Mouse (Mus musculus): ENCODE measurements around the gene Sox3. TPM values are rescaled to one million over a fixed set of nuclear protein-coding genes. Genes with fewer than 3 reads are reported as not detected.

Gene Sox3
- total and polyA plus RNA-seq, 3 experiments, result not detected

DNA sequence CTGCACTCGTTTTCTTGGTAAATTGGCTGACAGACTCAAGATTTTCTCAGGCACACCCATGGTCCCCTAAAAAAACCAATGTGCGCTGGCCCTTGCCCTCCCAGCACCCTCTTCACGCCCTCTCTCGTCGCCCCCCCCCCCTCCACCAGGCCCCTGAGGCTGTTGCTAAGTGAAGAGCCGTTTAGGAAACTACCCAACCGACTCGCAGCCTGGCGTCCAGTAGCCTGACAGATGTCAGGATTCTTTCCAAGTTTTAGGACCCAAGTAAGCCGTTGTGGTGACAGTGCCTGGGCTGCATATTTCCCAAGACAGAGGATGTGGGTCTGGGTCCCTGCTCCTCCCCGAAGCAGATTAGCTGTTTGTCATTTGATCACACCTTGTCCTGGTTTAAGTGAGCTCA, 2.2 kb upstream of the Sox3 start:
- H3K27me3 ChIP-seq (replicated peaks), result no peaks in the 10 kb centered on the region
- H3K36me3 ChIP-seq (replicated peaks in 1 of 2; ENCODE audit: control insufficient read depth in 1 of 2, insufficient read depth in 1 of 2, low read length in 1 of 2), result no peaks in the 10 kb centered on the region
- no peak overlapping the region for H3K4me3 ChIP-seq (replicated peaks in 1 of 3; ENCODE audit: low read depth in 2 of 3, low read length in 2 of 3, poor library complexity in 1 of 3)
- in situ Hi-C loops (cut with MboI; ENCODE audit: low pct_ligation_motif_present, low pct_unique_long_range_greater_than_20kb, low sequenced_read_pairs) (no loop called here), dilution Hi-C loops (cut with MboI; ENCODE audit: extremely low pct_ligation_motif_present, extremely low pct_unique_long_range_greater_than_20kb, low sequenced_read_pairs) (no loop called here)
- peaks cover 33% of the 10 kb centered on the region for H3K9me3 ChIP-seq (replicated peaks; ENCODE audit: low read length)
- H3K4me1 ChIP-seq (ENCODE audit: control insufficient read depth in 1 of 2, insufficient read depth in 2 of 2), result no peaks in the 10 kb centered on the region
- no peak for DNase-seq (ENCODE audit: extremely low read depth)
- H3K79me2 ChIP-seq (replicated peaks; ENCODE audit: control insufficient read depth, extremely low read depth, insufficient read depth, poor library complexity, severe bottlenecking), result no peaks in the 10 kb centered on the region
- H3K9ac ChIP-seq (ENCODE audit: insufficient read depth, low read depth), result no peak overlapping the region
- no peak overlapping the region for H3K27ac ChIP-seq (ENCODE audit: insufficient read depth, low read depth)
- H3K4me2 ChIP-seq (ENCODE audit: insufficient read depth, low read depth, poor library complexity, severe bottlenecking), result no peak overlapping the region
- TF ChIP-seq JUN (IDR thresholded peaks at IDR 0.05; ENCODE audit: insufficient read depth, low read depth, low read length) (no peak), EP300 (IDR thresholded peaks at IDR 0.05; ENCODE audit: low read length) (no peak), BHLHE40 (IDR thresholded peaks at IDR 0.05; ENCODE audit: low read depth, low read length) (no peak), CHD1 (IDR thresholded peaks at IDR 0.05; ENCODE audit: low read depth, low read length) (no peak), PAX5 (IDR thresholded peaks at IDR 0.05; ENCODE audit: low read length) (no peak), POLR2A (IDR thresholded peaks at IDR 0.05; ENCODE audit: low read depth, low read length) (no peak), NRF1 (IDR thresholded peaks at IDR 0.05; ENCODE audit: low read depth, low read length) (no peak), TBP (conservative IDR thresholded peaks at IDR 0.05; ENCODE audit: low read depth, low read length) (no peak), RAD21 (IDR thresholded peaks at IDR 0.05; ENCODE audit: low read depth, low read length) (no peak), MAX (IDR thresholded peaks at IDR 0.05; ENCODE audit: low read length) (no peak), MAZ (IDR thresholded peaks at IDR 0.05; ENCODE audit: low read depth, low read length) (no peak), IRF4 (IDR thresholded peaks at IDR 0.05; ENCODE audit: low read depth, low read length) (no peak), SMC3 (IDR thresholded peaks at IDR 0.05; ENCODE audit: low read depth, low read length) (no peak), ETS1 (conservative IDR thresholded peaks at IDR 0.05; ENCODE audit: low read depth, low read length) (no peak)

DNA sequence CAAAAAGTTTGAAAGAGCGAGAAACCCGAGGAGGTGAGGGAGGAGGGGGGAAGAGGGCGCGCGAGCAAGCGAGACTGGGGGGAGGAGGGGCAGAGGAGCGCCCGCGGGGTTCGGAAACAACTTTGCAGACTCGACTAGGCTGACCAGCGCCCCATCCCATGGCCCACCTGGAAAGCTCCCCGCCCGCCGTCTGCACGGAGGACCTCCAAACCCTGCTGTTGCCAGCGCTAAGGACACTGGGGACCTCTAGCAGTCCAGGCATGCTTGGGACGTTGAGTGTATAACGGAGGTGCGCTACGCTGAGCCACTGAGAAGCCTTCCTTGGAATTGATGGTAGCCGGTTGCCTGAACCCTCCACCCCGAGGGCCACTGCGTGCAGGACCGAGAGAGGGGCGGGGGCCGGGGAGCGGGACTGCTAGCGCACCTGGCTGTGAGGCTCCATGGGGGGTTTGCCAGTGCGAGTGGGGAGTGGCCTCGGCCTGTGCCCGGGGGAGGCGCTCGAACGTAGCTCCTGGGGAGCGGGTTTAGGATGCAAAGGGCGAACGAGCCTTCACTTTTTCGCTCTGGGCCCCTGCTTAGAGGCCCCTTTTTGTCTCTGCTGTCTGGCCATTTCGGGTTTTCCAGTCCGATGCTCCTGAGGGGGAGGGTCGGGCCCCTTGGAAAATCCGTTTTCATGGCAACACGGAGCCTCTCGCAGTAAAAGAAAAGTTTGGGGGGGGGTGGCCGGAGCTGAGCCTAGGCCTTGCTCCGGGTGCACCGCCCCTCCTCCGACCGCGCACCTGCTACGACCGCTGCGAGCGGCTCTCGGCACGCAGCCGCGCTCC, 702 bp upstream of the Sox3 start:
- Histone ChIP-seq H3K9ac (ENCODE audit: insufficient read depth, low read depth) (no peak overlapping the region), H3K4me1 (ENCODE audit: control insufficient read depth in 1 of 2, insufficient read depth in 2 of 2) (no peaks in the 10 kb centered on the region), H3K4me3 (replicated peaks in 1 of 3; ENCODE audit: low read depth in 2 of 3, low read length in 2 of 3, poor library complexity in 1 of 3) (no peak overlapping the region), H3K27ac (ENCODE audit: insufficient read depth, low read depth) (no peak overlapping the region), H3K9me3 (replicated peaks; ENCODE audit: low read length) (peaks cover 38% of the 10 kb centered on the region), H3K4me2 (ENCODE audit: insufficient read depth, low read depth, poor library complexity, severe bottlenecking) (no peak overlapping the region), H3K79me2 (replicated peaks; ENCODE audit: control insufficient read depth, extremely low read depth, insufficient read depth, poor library complexity, severe bottlenecking) (no peaks in the 10 kb centered on the region), H3K27me3 (replicated peaks) (no peaks in the 10 kb centered on the region), H3K36me3 (replicated peaks in 1 of 2; ENCODE audit: control insufficient read depth in 1 of 2, insufficient read depth in 1 of 2, low read length in 1 of 2) (no peaks in the 10 kb centered on the region)
- dilution Hi-C loops (cut with MboI; ENCODE audit: extremely low pct_ligation_motif_present, extremely low pct_unique_long_range_greater_than_20kb, low sequenced_read_pairs) (no loop called here), in situ Hi-C loops (cut with MboI; ENCODE audit: low pct_ligation_motif_present, low pct_unique_long_range_greater_than_20kb, low sequenced_read_pairs) (no loop called here)
- DNase-seq (ENCODE audit: extremely low read depth), result no peak
- TF ChIP-seq POLR2A (IDR thresholded peaks at IDR 0.05; ENCODE audit: low read depth, low read length), result no peak
- TF ChIP-seq ETS1 (conservative IDR thresholded peaks at IDR 0.05; ENCODE audit: low read depth, low read length), result no peak
- TF ChIP-seq USF1 (IDR thresholded peaks at IDR 0.05; ENCODE audit: low read depth, low read length), result no peak
- no peak for TF ChIP-seq MYC (IDR thresholded peaks at IDR 0.05; ENCODE audit: low read depth, low read length)
- TF ChIP-seq CHD2 (IDR thresholded peaks at IDR 0.05; ENCODE audit: low read length), result no peak
- no peak for TF ChIP-seq ZMIZ1 (IDR thresholded peaks at IDR 0.05; ENCODE audit: low read depth, low read length)
- no peak for TF ChIP-seq KAT2A (IDR thresholded peaks at IDR 0.05; ENCODE audit: insufficient replicate concordance, low read length)
- TF ChIP-seq SIN3A (IDR thresholded peaks at IDR 0.05; ENCODE audit: low read length), result no peak
- no peak for TF ChIP-seq PAX5 (IDR thresholded peaks at IDR 0.05; ENCODE audit: low read length)
- no peak for TF ChIP-seq GABPA (IDR thresholded peaks at IDR 0.05; ENCODE audit: insufficient replicate concordance, low read depth, low read length)
- TF ChIP-seq HCFC1 (IDR thresholded peaks at IDR 0.05; ENCODE audit: low read depth, low read length), result no peak
- no peak for TF ChIP-seq MAX (IDR thresholded peaks at IDR 0.05; ENCODE audit: low read length)
- no peak for TF ChIP-seq TBP (conservative IDR thresholded peaks at IDR 0.05; ENCODE audit: low read depth, low read length)

Measured in CH12.LX (cell line).